Mouse (Mus musculus) pancreas, adult 10 weeks (tissue): ENCODE results near the gene Ggn. TPM values are rescaled to one million over a fixed set of nuclear protein-coding genes. Genes with fewer than 3 reads are reported as not detected.

Experiments
- polyA plus RNA-seq: library from polyadenylated mRNA; stranded (reverse); fragments of 350-450 nt; fragmentation: Illumina TruSeq; extraction: RNeasy Lipid Tissue Mini Kit (QIAGEN cat#74804); gene quantifications from one replicate; pipeline ENCODE4 v1.2.3, GENCODE M21; 2015; ENCODE audit warnings: low read depth, low replicate concordance; ENCODE audit not compliant: insufficient read depth

The Ggn gene
- 2.3 TPM for polyA plus RNA-seq

DNA sequence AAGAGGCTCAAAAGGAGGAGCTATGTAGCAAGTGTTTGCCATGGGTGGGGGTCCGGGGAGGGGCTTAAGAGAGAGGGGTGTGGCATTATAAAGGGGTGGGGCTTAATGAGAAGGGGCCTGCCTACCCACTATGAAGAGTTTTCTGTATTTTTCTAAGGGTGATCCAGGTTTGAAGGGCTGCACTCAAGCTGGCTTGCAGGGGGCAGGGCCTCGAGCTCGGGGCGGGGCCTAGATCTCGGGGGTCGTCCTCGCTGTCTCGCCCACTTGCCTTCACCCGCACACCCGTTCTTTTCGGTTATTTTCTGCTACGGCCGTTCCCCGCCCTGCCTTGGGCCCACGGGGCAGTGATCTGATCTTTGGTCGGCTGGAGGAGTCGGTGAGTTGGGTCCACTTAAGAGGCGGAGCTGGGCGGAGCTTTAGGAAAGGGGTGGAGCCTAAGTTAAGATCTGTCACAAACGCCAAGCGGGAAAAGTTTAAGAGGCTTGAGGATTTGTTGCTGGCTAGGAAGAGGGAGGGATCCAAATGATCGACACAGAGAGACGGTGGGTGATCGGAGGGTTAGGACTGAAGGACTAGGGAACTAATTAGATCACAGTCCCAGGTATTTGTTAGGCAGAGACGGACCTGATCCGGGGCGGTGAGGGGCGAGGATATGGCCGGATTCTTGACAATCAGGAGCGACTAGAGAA is at the start of gene Ggn, which contains the start of gene Spred3:
Gene Ggn (plus strand): TSS at position 145 of the 689 bp plus-strand sequence.
Gene Spred3 (minus strand): TSS at position 346 of the 689 bp plus-strand sequence.

DNA sequence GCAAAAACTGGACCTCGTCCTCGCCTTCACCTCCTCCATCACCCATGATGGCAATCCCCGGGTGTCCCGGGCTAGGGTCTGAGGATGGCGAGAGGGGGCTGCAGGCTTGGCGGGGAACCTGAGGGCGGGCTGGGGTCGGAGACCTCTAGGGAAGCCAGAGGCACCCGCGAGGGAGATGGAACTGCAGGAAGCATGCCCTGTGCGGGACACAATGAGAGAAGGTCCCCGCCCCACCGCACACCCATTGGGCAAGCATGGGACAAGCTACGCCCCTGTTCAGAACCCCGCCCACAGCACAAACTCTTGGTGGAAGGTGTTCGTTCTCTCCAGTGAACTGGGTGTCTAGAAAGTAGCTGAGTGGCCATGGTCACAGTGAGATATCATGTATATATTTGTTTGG is 45.0 kb upstream of the Ggn start, which contains the start of gene Ryr1:
Gene Ryr1 (minus strand): TSS at position 210 of the 400 bp plus-strand sequence.

DNA sequence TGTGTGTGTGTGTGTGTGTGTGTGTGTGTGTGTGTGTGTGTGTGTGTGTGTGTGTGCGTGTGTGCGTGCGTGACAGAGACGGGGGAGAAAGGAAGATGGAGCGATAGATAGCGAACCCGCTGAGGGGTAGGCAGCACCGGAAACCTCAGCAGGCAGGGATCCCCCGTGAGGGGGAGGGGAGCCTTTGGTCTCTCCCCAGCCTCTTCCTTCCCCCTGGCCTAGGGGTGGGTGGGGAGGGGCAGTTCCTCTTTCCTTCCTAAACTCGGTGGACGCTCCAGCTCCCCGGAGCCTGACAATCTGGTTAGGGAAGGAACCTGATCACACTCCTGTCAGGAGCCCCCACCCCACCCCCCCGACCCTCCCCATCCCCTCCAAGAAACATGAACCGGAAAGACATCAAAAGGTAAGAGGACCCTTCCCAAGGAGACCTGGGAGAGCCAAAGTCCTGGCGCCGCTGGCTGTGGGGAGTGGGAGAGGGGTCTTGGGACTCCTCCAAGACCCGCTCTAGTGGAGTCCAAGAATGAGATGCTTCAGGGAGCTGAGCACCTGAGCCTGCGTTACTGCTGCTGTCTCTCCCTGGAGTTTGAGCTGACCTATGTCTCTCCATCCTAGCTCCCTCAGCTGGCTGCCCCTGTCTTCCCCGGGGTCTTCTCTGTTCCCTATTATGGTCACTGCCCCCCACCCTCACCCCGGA is 35.2 kb upstream of the Ggn start, which contains the start of gene Rasgrp4:
Gene Rasgrp4 (plus strand): TSS at position 159 of the 694 bp plus-strand sequence.

DNA sequence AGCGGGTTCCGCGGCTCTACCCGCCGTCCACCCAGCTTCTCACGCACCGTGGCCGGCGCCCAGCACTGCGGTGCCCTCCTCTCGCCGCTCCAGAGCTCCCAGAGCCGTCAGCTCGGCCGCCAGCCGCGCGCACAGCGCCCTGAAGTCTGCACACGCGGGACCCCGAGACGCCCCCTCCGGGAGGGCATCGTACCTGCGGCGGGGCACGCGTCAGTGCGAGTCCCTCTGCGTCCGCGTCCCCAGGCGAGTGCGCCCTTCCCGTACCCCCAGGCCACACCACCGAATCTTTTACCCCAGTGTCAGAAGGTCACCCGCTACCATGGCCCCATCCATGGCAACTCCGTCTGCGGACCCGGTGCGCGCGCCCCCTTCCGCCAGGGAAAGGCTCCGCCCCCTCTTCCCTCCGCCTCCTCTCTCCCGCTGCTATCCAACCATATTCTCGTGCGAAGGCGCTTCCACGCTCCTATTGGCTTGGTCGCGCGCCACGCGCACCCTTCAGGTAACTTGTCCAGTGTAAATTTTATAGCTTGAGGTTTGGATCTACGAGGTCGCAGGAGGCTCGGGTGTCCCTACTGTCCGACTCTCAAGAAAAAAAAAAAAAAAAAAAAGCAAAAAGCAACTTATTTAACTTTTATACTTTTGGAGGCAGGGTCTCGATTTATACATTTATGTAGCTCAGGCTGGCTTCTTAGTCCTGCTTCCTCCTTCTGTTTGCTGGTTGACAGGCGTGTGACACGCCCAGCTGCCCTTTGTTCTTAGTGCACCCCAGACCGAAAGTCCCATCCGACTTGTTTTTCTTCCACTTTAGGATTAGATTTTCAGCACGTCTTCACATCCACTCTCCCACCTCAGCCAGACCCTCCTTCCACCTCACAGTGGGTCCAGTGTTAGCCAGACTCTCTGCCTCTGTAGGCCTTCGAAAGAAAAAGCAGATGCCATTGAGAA is 13.9 kb upstream of the Ggn start, which contains the start of gene Fam98c:
Gene Fam98c (minus strand): TSS at position 397 of the 945 bp plus-strand sequence.

DNA sequence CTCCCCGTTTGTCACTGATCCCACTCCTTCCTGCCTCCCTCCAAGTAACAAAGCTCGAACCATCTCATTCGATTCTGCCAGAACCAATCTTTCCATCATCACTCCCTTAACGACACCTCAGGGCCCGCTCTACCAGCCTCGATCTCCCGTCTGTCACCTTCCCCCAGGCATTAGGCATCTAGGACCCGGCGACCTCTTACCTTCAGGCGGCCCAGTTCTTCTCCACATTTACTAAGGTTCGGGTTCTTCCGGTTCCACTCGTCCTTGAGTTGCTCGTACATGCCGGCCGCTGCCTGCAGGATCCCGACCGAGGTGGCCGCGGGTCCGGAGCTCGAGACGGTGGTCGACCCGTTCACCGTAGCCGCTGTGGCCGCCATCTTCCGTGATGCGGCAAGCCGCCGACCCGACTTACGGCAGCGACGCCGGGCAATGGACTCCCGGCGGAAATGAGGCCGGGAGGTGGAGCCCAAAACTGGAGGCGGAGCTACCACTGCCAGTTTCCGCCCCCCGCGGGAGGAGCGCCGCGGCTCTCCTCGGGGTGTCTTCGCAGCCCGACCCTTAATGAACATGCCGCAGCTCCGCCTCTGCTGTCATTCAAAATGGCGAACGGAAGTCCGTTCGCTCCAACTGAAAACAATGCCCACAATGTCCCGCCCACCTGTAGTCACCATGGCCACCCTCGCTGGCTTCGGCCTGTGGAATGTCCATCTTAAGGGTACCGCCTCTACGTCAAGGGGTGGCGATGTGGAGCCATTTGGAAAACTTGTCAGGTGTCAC is 10.3 kb downstream of the Ggn start, which contains the start of gene Psmd8:
Gene Psmd8 (minus strand): TSS at position 625 of the 777 bp plus-strand sequence.

DNA sequence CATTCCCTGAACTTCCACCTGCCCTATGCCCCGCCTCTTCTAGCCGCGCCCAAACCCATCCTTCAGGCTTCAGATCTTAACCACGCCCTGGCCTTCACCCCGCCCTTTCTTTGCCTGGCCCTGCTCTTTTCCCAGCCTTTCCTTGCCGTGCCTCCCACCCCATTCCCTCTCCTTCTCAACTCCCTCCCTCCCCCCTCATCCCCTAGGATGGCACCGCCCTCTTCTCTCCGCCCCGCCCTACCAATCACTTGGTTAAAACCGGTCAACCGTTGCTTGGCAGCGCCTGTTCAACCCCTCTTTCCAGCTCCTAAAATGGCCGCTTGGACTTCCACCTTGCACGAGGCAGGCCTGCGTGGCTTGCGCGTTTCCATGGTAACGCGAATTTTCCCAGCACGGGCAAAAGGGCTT is 43.7 kb downstream of the Ggn start, which contains the start of gene Catsperg1:
Gene Catsperg1 (minus strand): TSS at position 361 of the 408 bp plus-strand sequence.

Other genes with a start within 250 kb of the Ggn start
- 71.1 TPM for gene Actn4, start 207.9 kb upstream of the Ggn start, polyA plus RNA-seq
- gene Eif3k, start 188.3 kb upstream of the Ggn start, polyA plus RNA-seq = 94.8 TPM
- gene Map4k1, start 188.2 kb upstream of the Ggn start, polyA plus RNA-seq = 0.30 TPM
- gene Ryr1, start 45.0 kb upstream of the Ggn start, polyA plus RNA-seq = not detected
- gene Rasgrp4, start 35.4 kb upstream of the Ggn start, polyA plus RNA-seq = 1.4 TPM
- gene Fam98c, start 14.0 kb upstream of the Ggn start, polyA plus RNA-seq = 14.6 TPM
- gene Spred3, start 201 bp downstream of the Ggn start, polyA plus RNA-seq = 1.4 TPM
- 32.7 TPM for gene Psmd8, start 10.5 kb downstream of the Ggn start, polyA plus RNA-seq
- gene Catsperg1, start 43.8 kb downstream of the Ggn start, polyA plus RNA-seq = 0.55 TPM
- gene Kcnk6, start 62.3 kb downstream of the Ggn start, polyA plus RNA-seq = 2.9 TPM
- gene Yif1b, start 68.1 kb downstream of the Ggn start, polyA plus RNA-seq = 15.3 TPM
- gene 2200002D01Rik, start 78.3 kb downstream of the Ggn start, polyA plus RNA-seq = not detected
- gene Spint2, start 111.7 kb downstream of the Ggn start, polyA plus RNA-seq = 98.5 TPM
- gene Ppp1r14a, start 119.1 kb downstream of the Ggn start, polyA plus RNA-seq = 6.3 TPM
- gene Dpf1, start 133.7 kb downstream of the Ggn start, polyA plus RNA-seq = 1.6 TPM